Mouse (Mus musculus): ENCODE measurements around the gene Osr1. TPM values are rescaled to one million over a fixed set of nuclear protein-coding genes. Genes with fewer than 3 reads are reported as not detected.

Osr1 gene
- polyA plus RNA-seq (2015; fragmentation: Illumina TruSeq; extraction: RNeasy Lipid Tissue Mini Kit (QIAGEN cat#74804); ENCODE audit: insufficient read depth, low replicate concordance) = not detected

GRCm38 (mm10) chr12:9569971-9570370 is at the start of gene Osr1:
Osr1 (plus strand) TSS chr12:9570116.

